Mouse (Mus musculus) CH12.LX (cell line): ENCODE results near the gene Gm14296. TPM values are rescaled to one million over a fixed set of nuclear protein-coding genes. Genes with fewer than 3 reads are reported as not detected.
"Not testable (repeated sequence)": the region's sequence is repeated elsewhere in the genome, so short reads cannot be mapped to it uniquely, and the experiment has no call there.

Experiments used
- DNase-seq: peaks from one replicate; pipeline ENCODE4 v3.0.0-alpha.2; 2013; ENCODE audit errors: extremely low read depth
- H3K27ac ChIP-seq: 2 replicates; pipeline ENCODE4 v1.5.1; 2012; ENCODE audit warnings: low read depth, mild to moderate bottlenecking, control low read depth, moderate library complexity; ENCODE audit not compliant: insufficient read depth
- H3K27me3 ChIP-seq: replicated peaks from 2 replicates; pipeline ENCODE3; 2012; ENCODE audit warnings: inconsistent platforms
- H3K36me3 ChIP-seq, 2 experiments: replicated peaks in 1 of 2; 2 replicates each; pipeline versions ENCODE3 to v1.6.1; 2012; ENCODE audit warnings: inconsistent platforms in 1 of 2, low read length in 1 of 2, mild to moderate bottlenecking in 1 of 2, mixed read lengths in 1 of 2, moderate library complexity in 1 of 2; ENCODE audit not compliant: control insufficient read depth in 1 of 2, insufficient read depth in 1 of 2
- H3K4me1 ChIP-seq, 2 experiments: 2 replicates each; pipeline ENCODE4 v1.6.1; 2012; ENCODE audit warnings: inconsistent platforms in 1 of 2, moderate library complexity in 1 of 2; ENCODE audit not compliant: insufficient read depth in 2 of 2, control insufficient read depth in 1 of 2
- H3K4me2 ChIP-seq: 2 replicates; pipeline ENCODE4 v1.6.1; 2012; ENCODE audit warnings: low read depth, mild to moderate bottlenecking, control low read depth; ENCODE audit not compliant: poor library complexity, insufficient read depth, severe bottlenecking
- H3K4me3 ChIP-seq, 3 experiments: fragments of 150-350 bp in 1 of 3; sonication (generic) in 1 of 3; replicated peaks in 1 of 3; 2 replicates each; pipeline versions ENCODE3 to v1.5.1; 2011 to 2012; ENCODE audit warnings: low read depth in 2 of 3, low read length in 2 of 3, mild to moderate bottlenecking in 2 of 3, moderate library complexity in 2 of 3, control low read depth in 1 of 3, improper control_type of control experiment in 1 of 3, inconsistent platforms in 1 of 3, mixed read lengths in 1 of 3; ENCODE audit not compliant: poor library complexity in 1 of 3
- H3K79me2 ChIP-seq: replicated peaks from 2 replicates; pipeline ENCODE4 v1.6.1; 2012; ENCODE audit warnings: mild to moderate bottlenecking, moderate library complexity; ENCODE audit not compliant: control insufficient read depth, poor library complexity, insufficient read depth, severe bottlenecking; ENCODE audit errors: extremely low read depth
- H3K9ac ChIP-seq: 2 replicates; pipeline ENCODE4 v1.6.1; 2012; ENCODE audit warnings: low read depth, mild to moderate bottlenecking, control low read depth, moderate library complexity; ENCODE audit not compliant: insufficient read depth
- H3K9me3 ChIP-seq: replicated peaks from 2 replicates; pipeline ENCODE3; 2012; ENCODE audit warnings: low read length, inconsistent platforms, mixed read lengths
- dilution Hi-C: fragments of 300-500 bp; cut with MboI; formaldehyde crosslinking; loops from 2 replicates; pipeline ENCODE4 v1.14.3; 2020; ENCODE audit warnings: low sequenced_read_pairs; ENCODE audit not compliant: extremely low pct_unique_long_range_greater_than_20kb, extremely low pct_ligation_motif_present
- in situ Hi-C: fragments of 300-500 bp; cut with MboI; formaldehyde crosslinking; loops from 3 replicates; pipeline ENCODE4 v1.14.3; 2019; ENCODE audit warnings: low sequenced_read_pairs, low pct_ligation_motif_present, low pct_unique_long_range_greater_than_20kb, mixed read lengths
- polyA plus RNA-seq: library from polyadenylated mRNA; unstranded; fragments of >175 nt; gene quantifications from 2 replicates; pipeline ENCODE4 v1.2.1, GENCODE M21; 2012; ENCODE audit warnings: low read depth; ENCODE audit not compliant: insufficient read length
- total RNA-seq, 2 experiments: library from RNA; depleted of rRNA; stranded (reverse); fragments of 300-350 nt in 1 of 2; fragments of >200 nt in 1 of 2; gene quantifications; 2 replicates each; pipeline ENCODE4 v1.2.3; 2012 to 2014

The Gm14296 gene
- total RNA-seq (2012; rRNA removed) (3.7 and 9.3 TPM in 2 replicates), total RNA-seq (2014; rRNA removed) (11.9 and 23.6 TPM in 2 replicates), polyA plus RNA-seq (4.4 and 11.8 TPM in 2 replicates)

DNA sequence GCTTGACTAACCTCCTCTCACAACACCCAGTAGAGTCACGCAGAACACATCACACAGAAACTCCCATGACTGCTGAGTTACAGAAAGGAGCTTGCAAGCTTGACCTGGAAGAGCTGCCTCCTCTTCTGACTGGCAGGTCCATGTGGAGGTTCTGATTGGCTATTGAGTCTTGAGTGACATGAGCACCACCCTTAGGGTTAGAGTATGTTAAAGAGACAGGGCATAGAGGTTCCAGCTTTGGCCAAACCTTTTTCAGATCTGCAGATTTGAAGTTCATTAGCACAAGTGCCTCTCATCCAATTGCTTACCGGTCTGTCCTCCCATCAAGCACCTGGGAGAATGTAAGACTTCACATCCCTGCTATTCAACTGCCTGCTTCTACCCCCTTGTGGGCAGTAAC, at the start of gene Gm14296:
TSS of gene Gm14296 (minus strand) at position 101 of the 400 bp plus-strand sequence.
- H3K4me1 ChIP-seq, H3K9ac ChIP-seq, H3K4me2 ChIP-seq, H3K4me3 ChIP-seq, H3K27ac ChIP-seq, dilution Hi-C loops, H3K36me3 ChIP-seq, in situ Hi-C loops, DNase-seq, H3K27me3 ChIP-seq, H3K79me2 ChIP-seq, H3K9me3 ChIP-seq: not testable (repeated sequence)

DNA sequence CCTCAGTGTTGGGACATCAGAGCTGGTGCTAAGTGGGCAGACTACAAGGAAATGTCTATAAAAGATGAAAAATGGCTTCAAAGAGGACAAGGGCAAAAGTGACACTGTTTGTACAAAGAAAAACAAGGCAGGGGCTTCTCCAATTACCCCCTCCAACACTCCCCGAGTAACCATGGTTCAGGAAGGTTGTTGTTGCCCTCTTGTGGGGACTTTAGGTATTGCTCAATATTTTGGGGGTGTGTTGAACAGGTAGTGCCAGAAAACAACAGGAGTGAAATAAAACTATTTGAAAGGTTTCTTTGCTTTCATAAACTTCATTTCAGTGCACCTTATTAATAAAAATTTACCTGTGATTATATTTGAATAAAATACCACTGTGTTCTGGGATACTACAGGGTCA, 22.1 kb downstream of the Gm14296 start:
- H3K79me2 ChIP-seq, H3K36me3 ChIP-seq, dilution Hi-C loops, DNase-seq, H3K4me1 ChIP-seq, H3K27me3 ChIP-seq, H3K9me3 ChIP-seq, H3K4me2 ChIP-seq, H3K9ac ChIP-seq, H3K4me3 ChIP-seq, in situ Hi-C loops, H3K27ac ChIP-seq: not testable (repeated sequence)

Other genes starting within 250 kb of the Gm14296 start
- 11.4 and 12.5 TPM in 2 replicates for gene Gm14305, start 219.5 kb downstream of the Gm14296 start, total RNA-seq (2012; rRNA removed)
- 36.7 and 43.7 TPM in 2 replicates for gene Gm14305, start 219.5 kb downstream of the Gm14296 start, total RNA-seq (2014; rRNA removed)
- gene Gm14305, start 219.5 kb downstream of the Gm14296 start, polyA plus RNA-seq: 7.2 and 13.0 TPM in 2 replicates
- 12.9 and 17.6 TPM in 2 replicates for gene Gm14295, start 129.2 kb downstream of the Gm14296 start, total RNA-seq (2012; rRNA removed)
- gene Gm14295, start 129.2 kb downstream of the Gm14296 start, total RNA-seq (2014; rRNA removed): 54.7 and 56.8 TPM in 2 replicates
- gene Gm14295, start 129.2 kb downstream of the Gm14296 start, polyA plus RNA-seq: 12.8 and 18.6 TPM in 2 replicates
- not detected in 2 replicates for gene Gm14408, start 96.7 kb downstream of the Gm14296 start, total RNA-seq (2012; rRNA removed)
- not detected in 2 replicates for gene Gm14408, start 96.7 kb downstream of the Gm14296 start, total RNA-seq (2014; rRNA removed)
- not detected in 2 replicates for gene Gm14408, start 96.7 kb downstream of the Gm14296 start, polyA plus RNA-seq
- 17.8 and 19.5 TPM in 2 replicates for gene Gm14419, start 73.1 kb upstream of the Gm14296 start, total RNA-seq (2012; rRNA removed)
- gene Gm14419, start 73.1 kb upstream of the Gm14296 start, total RNA-seq (2014; rRNA removed): 37.8 and 48.0 TPM in 2 replicates
- 10.2 and 17.7 TPM in 2 replicates for gene Gm14419, start 73.1 kb upstream of the Gm14296 start, polyA plus RNA-seq
- gene Gm14401, start 146.5 kb upstream of the Gm14296 start, total RNA-seq (2012; rRNA removed): 3.7 TPM in 2 replicates
- gene Gm14401, start 146.5 kb upstream of the Gm14296 start, total RNA-seq (2014; rRNA removed): 4.4 and 5.7 TPM in 2 replicates
- 1.4 and 1.6 TPM in 2 replicates for gene Gm14401, start 146.5 kb upstream of the Gm14296 start, polyA plus RNA-seq